Mouse (Mus musculus): ENCODE measurements at regions not wholly inside any gene's neighbourhood (a gene's known extent, or its start where the extent isn't known, plus 50 kb on each side); places are given as distances from the start of the nearest gene placed in this dataset.

DNA sequence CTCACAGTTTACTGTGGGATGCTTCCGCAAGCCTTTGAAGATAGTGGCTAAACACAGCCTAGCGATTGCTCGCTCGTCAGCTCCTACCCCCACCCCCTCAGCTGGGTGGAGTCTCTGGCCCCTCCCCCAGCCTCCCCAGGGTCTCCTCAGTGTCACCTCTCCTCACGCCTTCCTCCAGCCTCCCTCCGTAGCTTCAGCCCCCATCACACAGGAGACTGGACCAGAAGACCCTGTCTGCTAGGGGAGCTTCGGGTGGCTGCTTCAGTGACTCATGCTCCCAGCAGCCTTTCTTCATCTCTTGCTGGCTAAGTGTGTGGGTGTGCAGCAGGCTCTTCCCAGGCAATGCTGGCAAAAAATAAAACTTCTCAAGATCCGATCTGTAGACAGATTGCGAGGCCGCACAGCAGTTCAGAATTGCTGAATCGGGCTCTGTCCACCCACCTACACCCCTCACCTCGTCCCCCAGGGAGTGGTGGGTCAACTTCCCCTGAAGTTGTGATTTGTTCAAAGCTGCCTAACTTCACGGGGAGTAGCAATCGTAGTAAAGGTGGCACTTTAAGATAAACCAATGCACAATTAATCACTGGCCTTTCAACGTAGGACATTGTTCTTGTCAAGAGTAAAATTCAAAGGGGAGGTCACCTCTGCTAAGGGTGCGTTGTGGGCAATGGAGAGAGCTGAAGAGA is 61.2 kb upstream of the Ankrd28 start:
- DNase-seq (ENCODE audit: low spot score) = peak; percentile 18

DNA sequence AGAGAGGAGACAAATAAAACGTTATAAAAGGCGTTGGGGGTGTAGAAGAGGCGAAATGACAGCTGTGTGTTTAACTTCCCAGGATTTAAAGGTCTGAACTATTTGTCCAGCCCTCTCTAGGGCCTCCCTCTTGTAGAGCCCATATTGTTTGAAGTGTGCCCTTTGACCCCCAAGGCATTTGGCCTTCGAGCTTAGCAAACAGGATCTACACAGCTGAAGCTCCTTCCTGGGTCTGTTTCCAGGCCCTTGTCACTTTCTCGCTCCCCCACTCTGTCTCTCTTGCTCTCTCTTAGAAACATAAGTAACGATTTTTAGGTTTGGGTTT is 61.7 kb upstream of the Ankrd28 start:
- no peak for DNase-seq (ENCODE audit: low spot score)

DNA sequence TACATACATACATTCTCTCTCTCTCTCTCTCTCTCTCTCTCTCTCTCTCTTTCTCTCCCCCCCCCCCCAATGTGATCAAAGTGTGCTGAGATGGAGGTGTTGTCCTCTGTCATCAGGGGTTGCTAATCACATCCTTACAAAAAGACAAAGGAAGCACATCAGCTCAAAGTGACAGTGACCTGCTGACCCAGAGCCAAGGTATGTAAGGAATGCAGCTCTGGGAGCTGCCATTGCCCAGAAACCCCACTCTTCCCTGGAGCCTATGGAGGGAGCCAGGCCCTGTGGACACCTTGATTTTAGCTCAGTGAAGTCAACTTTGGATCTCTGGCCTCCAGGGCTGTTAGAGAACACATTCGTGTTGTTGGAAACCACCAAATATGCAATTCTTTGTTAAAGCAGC is 66.0 kb upstream of the Ankrd28 start:
- DNase-seq (ENCODE audit: low spot score) = no peak

DNA sequence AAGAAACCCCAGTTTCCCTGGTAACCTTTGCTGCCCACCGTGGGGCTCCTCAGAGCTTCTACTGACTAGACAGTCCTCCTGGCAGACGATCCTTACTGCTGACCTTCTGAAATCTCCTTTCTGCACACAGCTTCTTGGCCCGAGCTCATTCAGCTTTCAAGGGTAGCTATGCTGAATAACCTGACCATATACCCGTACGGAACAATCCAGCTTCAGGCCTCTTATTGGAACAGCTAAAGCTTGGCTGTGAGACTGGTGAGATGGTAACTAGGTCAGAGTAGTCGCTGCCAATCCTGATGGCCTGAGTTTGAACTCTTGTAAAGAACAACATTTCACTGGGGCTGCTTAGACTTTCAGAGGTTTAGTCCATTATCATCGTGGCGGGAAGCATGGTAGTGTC is 69.1 kb upstream of the Ankrd28 start:
- no peak for DNase-seq (ENCODE audit: low spot score)

DNA sequence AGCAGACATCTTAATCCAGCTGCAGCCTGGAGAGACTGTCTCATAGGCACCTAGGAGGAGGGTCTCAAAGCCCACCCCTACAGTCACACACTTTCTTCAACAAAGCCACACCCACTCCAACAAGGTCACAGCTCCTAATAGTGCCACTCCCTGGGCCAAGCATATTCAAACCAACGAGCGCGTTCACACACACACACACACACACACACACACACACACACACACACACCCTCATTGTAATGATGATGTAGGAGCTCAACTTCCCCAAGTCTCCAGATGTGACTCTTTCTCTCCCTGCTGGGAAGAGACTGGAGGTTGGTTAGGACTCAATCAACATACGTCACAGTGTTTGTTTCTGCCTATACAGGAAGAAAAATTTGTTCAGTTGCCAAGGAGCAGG is 69.5 kb upstream of the Ankrd28 start:
- no peak for DNase-seq (ENCODE audit: low spot score)

DNA sequence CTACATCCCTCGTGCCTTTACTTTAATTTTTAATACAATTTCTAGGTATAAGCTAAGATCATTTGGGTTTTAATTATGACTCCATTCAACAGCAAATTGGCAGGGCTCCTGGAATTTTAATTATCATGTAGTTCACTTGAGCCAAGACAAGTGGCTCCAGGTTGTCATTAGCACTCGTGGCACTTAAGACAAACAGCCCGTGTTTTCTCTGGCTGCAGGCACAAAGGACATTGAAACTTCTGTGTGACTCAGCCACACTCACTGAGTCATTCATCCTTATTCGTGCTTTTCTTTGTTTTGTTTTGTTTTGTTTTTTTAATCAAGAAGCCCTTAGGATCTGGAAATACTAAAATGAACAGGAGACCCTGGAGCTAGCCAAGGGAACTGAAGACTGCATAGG is 71.5 kb upstream of the Ankrd28 start:
- DNase-seq (ENCODE audit: low spot score) = no peak

DNA sequence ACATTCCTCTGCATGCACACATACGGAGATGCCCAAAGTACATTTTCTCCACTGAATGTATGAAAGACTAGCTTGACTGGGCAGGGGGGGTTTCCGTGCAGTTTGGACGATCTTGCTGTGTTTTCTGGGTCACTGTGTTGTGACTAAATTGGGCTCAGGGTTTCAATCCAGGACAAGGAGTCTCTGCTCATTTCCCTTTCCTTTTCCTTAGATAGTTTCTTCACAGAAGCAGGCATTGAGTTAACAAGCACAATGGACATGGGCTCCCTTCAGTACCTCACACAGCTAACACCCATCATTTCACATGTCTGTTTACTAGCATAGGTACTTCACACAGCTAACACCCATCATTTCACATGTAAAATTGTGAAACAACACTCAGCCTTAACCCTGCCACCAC is 73.2 kb upstream of the Ankrd28 start:
- no peak for DNase-seq (ENCODE audit: low spot score)

DNA sequence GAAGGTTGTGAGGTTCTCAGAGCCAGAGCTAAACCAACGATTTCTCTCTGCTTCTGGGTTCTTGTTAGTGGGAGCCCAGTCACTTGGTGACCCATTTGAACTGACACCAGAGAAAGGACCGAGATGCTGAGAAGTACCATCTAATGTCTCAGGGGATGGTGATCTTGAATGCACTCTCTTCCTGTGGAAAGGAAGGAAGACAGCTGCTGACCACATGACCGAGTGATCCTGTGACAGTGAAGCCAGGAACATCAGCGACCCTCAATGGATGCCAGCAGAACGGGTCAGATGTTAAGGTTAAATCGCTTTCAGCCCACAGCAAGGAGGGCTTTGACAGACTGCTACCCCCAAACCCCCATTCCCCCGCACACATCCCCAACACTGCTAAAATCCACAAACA is 78.1 kb upstream of the Ankrd28 start:
- no peak for DNase-seq (ENCODE audit: low spot score)

DNA sequence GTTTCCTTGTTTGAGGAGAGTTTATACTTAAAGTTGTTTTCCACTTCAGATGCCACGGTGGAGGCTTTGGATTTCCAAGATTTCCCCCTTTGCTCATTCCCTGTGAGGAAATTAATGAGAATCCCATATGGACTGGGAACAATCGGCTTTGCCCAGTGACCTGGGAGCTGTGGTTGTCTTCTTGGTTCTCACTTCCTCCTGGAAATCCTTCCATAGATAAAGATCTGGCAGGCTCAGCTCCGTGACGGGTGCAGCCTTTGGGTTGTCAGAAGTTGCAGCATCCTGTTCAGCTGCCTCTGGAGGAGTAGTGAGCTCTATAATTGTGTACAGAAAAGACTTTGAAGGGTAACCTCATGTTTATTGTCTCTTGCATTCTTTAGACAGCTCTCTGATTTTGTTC is 78.8 kb upstream of the Ankrd28 start:
- DNase-seq (ENCODE audit: low spot score) = no peak

DNA sequence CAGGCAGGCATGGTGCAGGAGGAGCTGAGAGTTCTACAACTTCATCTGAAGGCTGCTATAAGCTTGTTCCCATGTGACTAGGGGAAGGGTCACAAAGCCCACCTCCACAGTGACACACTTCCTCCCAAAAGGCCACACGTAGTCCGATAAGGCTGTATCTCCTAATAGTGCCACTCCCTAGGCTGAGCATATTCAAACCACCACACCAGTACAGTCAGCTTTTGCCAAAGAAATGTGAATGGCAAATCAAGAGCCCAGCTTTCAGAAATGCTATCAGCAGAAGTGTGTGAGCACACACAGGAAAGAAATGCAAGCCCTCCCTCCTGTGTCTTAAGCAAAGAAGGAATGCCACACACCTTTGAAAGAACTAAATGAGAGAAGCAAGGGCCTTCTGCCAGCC is 80.4 kb upstream of the Ankrd28 start:
- DNase-seq (ENCODE audit: low spot score) = no peak

DNA sequence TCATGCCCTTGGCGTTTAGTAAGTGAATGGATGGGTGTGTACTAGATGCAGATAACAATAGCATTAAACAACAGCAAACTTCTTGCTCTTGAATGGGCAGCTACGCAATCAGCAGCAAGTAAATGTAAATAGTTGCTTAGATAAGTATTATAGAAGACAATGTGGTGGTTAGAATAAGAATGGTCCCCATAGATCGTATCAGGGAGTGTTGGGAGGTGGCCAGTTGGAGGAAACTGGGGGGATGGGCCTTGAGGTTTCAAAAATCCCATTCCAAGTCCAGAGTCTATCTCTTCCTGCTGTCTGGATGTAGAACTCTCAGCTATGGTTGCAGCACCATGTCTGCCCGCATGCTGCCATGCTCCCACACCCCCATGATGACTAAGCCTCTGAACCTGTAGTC is 88.0 kb upstream of the Ankrd28 start:
- no peak for DNase-seq (ENCODE audit: low spot score)

DNA sequence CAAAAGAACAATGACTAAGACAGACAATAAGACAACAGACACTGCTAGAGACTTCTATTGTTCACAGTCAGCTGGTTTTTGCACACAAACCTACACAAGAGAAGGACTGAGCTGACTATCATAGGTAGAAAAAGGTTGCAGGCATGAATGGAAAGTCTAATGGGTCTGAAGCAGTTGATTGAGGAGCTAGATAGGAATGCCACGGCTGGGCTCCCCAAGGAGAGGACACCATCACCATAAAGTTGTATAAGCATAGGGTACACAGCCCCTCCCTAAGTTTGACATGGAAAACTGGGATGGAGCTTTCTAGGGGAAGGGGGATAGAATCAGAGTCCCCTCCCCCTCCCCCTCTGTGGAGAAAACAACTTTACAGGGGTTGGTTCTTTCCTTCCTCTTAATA is 88.5 kb upstream of the Ankrd28 start:
- DNase-seq (ENCODE audit: low spot score) = no peak

DNA sequence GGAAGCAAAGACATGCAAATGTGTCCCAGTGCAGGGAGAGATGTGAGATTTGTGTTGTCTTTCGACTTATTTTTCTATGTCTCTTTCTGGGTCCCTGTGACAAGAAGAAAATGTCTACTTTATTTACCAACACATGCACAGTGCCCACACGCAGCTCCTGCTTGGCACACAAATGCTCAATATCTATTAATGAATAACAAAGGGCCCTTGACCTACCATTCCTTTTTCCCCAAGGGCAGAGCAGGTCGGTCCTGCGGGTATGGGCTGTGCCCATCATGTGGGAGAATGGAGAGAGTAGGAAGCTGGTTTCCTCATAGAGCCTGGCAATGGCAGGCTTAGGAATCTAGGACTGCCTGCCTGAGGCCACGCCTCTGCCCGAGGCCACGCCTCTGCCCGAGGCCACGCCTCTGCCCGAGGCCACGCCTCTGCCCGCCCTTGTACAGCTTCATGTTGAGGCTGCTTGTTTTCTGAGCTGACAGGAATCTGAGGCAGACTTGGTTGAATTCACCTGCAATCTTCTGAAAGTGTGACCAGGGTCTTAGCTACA is 98.8 kb upstream of the Ankrd28 start:
- no peak for DNase-seq (ENCODE audit: low spot score)

DNA sequence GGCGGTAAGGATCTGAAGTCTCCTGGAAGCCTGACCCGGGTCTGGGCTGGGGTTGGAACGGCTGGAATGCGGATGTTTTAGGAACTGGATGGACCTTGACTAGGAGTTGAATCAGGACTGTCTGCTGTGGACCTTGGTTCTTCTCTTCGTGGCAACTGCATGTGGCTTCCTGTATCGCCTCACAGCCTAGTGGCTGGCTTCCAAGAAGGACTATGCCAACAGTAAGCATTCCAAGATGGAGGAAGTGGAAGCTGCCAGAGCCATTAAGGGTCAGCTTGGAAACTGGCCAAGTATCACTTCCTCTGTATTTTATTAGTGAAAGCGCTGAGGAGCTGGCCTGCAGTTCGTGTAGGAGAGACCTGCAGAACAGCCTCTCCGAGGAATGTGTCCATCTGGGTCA is 98.4 kb upstream of the Galnt15 start:
- peak; percentile 56 for DNase-seq (ENCODE audit: low spot score)

DNA sequence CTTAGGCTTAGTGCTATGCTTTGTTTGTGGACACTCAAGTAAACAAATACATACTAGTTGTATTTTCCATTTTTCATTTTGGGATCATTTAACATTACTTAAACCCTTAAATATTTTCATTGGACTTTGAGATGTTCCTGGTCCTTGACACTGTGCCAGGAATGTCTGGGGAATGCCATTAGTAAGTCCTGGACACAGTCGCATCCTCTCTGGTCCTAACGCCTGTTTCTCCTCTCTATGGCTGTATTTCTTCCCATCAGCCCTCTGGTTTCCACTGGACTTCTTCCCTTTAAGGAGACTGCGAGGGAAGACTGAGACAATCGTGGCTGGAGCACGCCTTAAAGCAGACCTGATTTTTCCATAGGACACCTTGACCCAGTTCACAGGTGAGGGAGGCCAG is 96.8 kb upstream of the Galnt15 start:
- no peak for DNase-seq (ENCODE audit: low spot score)

DNA sequence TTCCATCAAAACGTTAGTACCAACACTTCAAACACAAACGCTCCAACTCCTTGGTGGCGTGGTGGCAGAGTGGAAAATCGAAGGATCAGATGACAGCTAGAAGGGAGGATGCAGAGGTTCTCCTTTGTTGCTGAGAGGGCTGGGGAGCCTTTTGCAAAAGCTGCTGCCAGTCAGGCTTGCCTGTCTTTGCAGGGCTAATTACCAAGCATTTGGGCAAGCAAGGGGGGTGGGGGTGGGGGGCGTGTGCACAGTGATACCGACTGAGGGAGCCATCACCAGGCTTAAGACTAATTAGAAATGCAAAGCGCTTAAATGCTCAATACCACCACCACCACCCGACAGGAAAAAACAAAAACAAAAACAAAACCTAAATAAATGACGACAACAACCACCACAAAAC is 95.3 kb upstream of the Galnt15 start:
- no peak for DNase-seq (ENCODE audit: low spot score)

DNA sequence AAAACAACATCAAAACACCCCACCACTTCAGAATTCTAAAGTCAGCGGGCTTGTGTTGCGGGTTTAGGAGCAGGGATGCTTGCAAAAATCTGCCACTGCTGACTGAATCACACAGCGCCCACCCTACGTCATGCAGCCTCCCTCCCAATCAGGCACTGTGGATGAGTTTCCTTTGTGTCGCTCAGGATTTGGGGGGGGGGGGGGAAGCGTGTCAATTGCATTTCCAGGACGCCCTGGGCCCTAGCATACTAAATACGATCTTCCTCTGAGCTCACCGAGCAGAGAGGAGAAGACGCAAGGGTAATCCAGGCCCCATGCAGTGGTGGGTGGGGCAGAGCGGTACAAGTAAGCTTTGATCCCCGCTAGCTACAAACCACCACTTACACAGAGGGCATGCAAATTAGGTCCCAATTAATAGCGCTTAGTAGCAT is 94.9 kb upstream of the Galnt15 start:
- no peak for DNase-seq (ENCODE audit: low spot score)

DNA sequence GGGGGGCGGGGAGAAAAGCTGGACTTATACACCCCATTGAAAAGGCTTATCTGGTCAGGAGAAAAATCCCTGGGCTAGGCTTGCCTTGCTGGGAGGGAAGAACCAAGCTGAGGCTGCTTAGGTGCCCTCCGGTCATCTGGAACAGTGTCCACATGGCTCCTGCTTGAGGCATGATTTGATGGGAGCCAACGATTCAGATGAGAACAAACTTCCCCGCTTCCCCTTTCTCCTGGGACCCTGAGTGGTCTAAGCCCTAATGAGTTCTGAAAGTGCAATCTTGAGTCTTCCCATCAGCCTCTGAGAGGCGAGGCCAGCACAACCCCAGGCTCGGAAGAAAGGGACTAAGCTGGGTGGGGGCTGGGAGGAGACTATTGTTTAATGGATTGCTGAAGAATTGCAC is 94.5 kb upstream of the Galnt15 start:
- no peak for DNase-seq (ENCODE audit: low spot score)

DNA sequence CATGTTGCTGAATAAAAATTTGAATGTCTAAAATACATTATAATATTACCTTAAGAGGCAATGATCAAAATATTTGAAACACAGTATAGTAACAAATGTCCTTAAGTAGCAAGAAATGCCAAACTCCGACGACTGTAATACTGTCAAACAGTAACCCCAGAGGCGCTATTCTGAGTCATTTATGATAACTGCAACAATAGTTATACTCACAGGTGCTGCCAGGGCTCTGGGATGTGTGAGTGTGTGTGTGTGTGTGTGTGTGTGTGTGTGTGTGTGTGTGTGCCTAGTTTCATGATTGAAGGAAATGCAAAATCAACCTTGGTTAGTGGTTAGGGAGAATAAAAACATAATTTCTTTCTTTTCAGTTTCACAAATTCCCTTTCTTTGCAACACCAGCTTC is 94.0 kb upstream of the Galnt15 start:
- no peak for DNase-seq (ENCODE audit: low spot score)

DNA sequence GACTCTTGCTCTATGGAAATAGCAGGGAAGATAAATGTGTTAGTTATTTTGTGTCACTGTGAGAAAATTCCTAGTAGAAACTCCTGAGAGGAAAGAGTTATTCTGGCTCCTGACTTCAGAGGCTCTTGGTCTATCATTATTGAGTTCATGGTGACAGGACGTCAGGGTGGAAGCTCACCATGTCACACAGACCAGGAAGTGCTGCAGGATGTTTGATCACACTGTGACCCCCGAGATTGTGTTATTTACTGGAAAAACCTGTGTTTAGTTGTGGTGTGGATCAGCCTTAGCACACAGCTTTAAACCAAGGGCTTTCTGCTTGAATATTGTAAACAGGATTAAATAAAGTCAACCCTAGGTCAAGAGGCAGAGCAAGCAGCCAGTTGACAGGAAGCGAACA is 93.4 kb upstream of the Galnt15 start:
- DNase-seq (ENCODE audit: low spot score) = no peak

DNA sequence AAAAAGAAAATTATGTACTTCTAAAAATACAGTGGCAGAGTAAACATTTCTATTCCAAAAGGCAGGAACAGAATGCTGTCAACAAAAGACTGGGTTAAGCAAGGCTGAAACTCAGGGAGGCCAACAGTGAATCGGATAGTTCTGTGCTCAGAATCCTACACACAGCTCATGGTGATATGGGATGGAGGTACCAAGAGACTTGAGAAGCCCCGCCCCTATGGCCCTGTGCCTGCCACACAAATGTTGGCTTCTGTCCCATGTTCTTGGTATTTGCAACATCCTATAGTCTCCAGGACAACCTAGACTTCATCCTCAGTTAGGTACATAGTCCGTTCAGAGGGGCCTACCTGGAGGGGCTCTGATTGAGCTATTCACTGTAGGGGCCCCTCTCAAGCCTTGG is 92.2 kb upstream of the Galnt15 start:
- DNase-seq (ENCODE audit: low spot score) = no peak

DNA sequence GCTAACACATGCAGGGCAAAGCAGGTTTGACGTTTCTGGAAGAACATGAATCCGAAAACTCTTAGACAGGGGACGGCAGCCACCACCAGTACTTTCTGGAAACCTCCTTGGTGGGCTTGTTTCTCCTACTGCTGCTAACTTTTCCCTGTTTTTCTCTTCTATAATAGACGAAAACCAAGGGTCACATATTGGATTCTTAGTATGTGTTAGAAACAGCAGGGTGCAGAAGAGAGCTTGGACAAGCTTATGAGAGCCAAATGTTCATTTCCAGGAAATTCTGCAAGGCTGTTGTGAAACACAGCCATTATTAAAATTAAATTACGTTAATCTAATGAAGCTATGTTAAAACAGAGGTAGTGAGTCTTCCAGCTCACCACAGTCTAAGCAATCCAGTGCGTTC is 87.9 kb upstream of the Galnt15 start:
- no peak for DNase-seq (ENCODE audit: low spot score)

DNA sequence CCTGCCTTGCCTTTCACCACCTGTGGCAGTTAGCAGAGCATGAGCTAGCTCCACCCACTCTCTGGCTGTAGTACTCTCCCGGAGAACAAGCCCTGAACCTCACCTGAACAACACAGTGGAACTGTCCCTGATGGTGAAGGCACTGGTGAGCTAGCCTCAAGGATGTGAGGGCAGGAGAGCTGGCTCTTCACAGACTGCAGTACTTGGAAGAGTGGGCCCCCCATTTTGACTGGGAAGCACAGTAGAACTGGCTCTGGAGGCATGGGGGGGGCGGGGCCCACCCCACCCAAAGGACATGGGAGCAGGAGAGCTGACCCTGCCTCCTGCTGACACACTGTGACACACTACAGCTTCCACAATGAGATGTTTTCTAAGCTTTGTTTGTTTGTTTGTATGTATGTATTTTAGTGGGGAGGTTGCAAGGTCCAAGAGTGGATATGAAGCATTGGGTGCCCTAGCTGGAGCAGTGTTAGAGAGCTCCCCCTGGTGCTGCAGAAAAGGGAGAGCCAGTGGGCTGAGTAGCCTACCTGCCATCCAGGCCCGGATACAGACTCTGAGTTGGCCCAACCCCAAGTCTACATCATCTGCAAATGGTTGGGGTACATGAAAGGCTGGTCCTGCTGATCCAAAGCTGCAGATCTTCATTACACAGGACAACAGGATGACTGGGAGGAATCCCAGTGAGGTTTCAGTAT is 86.4 kb upstream of the Galnt15 start:
- DNase-seq (ENCODE audit: low spot score) = no peak

DNA sequence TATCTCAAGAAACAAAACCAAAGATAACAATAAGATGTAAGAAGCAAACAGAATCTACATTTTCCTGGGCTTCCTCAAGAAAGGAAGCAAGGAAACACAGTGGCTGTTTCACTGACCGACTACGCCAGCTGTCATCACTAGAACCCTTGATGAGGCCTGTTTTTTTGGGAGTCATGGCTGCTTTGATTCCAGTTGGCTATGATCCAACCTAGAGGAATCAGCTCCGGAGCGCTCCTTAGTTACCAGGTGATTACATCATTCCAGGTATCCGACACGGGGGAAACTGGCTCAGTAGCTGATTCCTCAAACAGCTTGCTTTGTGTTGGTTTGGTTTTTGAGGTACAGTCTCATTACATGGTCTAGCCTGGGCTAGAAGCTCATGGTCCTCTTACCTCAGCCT is 84.1 kb upstream of the Galnt15 start:
- no peak for DNase-seq (ENCODE audit: low spot score)
